Mouse (Mus musculus) cerebellum, adult 2 months (tissue): ENCODE results near the gene Gabrb2.

Source experiments
- CTCF ChIP-seq: fragments of 200-500 bp; IDR thresholded peaks from 2 replicates; pipeline ENCODE4 v1.5.1; 2011; ENCODE audit warnings: low read depth, mild to moderate bottlenecking, control low read depth, low read length, moderate library complexity, borderline replicate concordance; ENCODE audit not compliant: insufficient read depth
- POLR2A ChIP-seq: fragments of 200-500 bp; IDR thresholded peaks from 2 replicates; pipeline ENCODE4 v1.6.1; 2011; ENCODE audit warnings: low read length, control low read depth, borderline replicate concordance; ENCODE audit not compliant: insufficient read depth

DNA sequence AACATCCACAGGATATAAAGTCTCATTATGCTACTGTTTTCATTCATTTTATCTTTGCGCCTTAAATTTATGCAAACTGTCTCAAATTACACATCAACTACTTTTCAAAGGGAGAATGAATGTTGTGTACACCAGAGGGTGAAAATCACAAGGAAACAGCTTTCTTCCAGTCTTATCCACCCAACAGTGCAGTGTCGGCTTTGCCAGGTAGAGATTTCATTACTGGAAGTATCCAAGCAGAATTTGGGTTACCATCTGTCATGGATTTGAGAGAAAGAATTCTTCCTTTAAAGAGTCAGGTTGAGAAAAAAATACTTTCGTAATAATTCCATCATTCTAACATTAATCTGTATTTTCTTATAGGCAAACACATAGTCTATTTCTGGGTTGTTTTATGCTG, 48.8 kb downstream of the Gabrb2 start:
- TF ChIP-seq CTCF (no peak), POLR2A (no peak)
